Mouse (Mus musculus) lung, embryonic 15.5 days (tissue): Measurements from ENCODE around the gene Sec11a. TPM values are rescaled to one million over a fixed set of nuclear protein-coding genes. Genes with fewer than 3 reads are reported as not detected.

Experiments
- ATAC-seq: fragments of 200-750 bp; cut with Nextera tagmentation; 2 replicates; pipeline ENCODE4 v1.8.0; 2017; ENCODE audit warnings: moderate number of reproducible peaks, borderline replicate concordance; ENCODE audit not compliant: low FRiP score, low TSS enrichment; ENCODE audit errors: extremely low read depth
- H3K27ac ChIP-seq: fragments of 300-500 bp; sonication (generic); 2 replicates; pipeline ENCODE4 v1.5.1; 2015; ENCODE audit warnings: moderate library complexity, mild to moderate bottlenecking, inconsistent platforms
- H3K27me3 ChIP-seq: fragments of 300-500 bp; sonication (generic); 2 replicates; pipeline ENCODE4 v1.6.1; 2015; ENCODE audit warnings: inconsistent platforms
- H3K36me3 ChIP-seq: fragments of 300-500 bp; sonication (generic); 2 replicates; pipeline ENCODE4 v1.6.1; 2015; ENCODE audit warnings: inconsistent platforms
- H3K4me1 ChIP-seq: fragments of 300-500 bp; sonication (generic); 2 replicates; pipeline ENCODE4 v1.6.1; 2015; ENCODE audit warnings: inconsistent platforms
- H3K4me2 ChIP-seq: fragments of 300-500 bp; sonication (generic); 2 replicates; pipeline ENCODE4 v1.6.1; 2015; ENCODE audit warnings: inconsistent platforms, mild to moderate bottlenecking, moderate library complexity
- H3K4me3 ChIP-seq: fragments of 300-500 bp; sonication (generic); 2 replicates; pipeline ENCODE4 v1.5.1; 2015; ENCODE audit warnings: mild to moderate bottlenecking, inconsistent platforms
- H3K9ac ChIP-seq: fragments of 300-500 bp; sonication (generic); 2 replicates; pipeline ENCODE4 v1.6.1; 2015; ENCODE audit warnings: inconsistent platforms
- H3K9me3 ChIP-seq: fragments of 300-500 bp; sonication (generic); 2 replicates; pipeline ENCODE4 v1.6.1; 2016; ENCODE audit warnings: inconsistent platforms
- WGBS: fragments of 180-500 bp; shearing (Covaris S2); methylation state at CpG from one replicate; pipeline ENCODE4 v1.1.7; 2015; 5-methylcytosine and 5-hydroxymethylcytosine counted together
- polyA plus RNA-seq: library from polyadenylated mRNA; unstranded; fragments of >200 nt; fragmentation: Nextera tagmentation; extraction: Ambion mirVana; gene quantifications from 2 replicates; pipeline ENCODE4 v1.2.1, GENCODE M21; 2015

Sec11a gene
- polyA plus RNA-seq, 1 experiment from 2014 or later, result 221 TPM

DNA sequence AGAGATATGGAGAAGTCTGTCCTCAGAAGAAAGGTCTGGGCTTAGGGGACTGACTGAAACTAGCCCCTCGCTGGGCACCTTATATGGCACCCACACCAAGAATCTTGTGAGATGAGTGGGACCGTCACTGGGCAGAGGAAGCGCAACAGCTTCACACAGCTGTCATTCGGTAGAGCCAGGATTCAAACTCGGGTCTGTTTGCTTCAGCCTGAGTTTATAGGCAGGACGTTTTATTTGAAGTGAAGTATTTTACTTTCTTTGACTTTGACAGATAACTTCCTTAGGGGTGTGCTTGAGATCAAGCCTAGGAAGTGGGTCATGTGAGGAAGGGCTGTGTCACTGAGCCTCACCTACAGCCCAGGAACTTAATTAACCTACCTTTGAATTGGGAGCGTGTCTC is 82.1 kb downstream of the Sec11a start:
- H3K36me3 ChIP-seq, result peaks cover 43% of the 10 kb centered on the region
- 79% methylated on average over 7 of the region's 7 CpGs for WGBS
- H3K4me3 ChIP-seq, result no peak overlapping the region
- ATAC-seq, result no peak
- H3K9me3 ChIP-seq, result no peaks in the 10 kb centered on the region
- H3K4me2 ChIP-seq, result 0 out of 2 replicates have a peak overlapping the region, but pooled peaks have one; percentile 5
- H3K27ac ChIP-seq, result peak overlapping the region; percentile 62
- no peak overlapping the region for H3K9ac ChIP-seq
- peaks cover 44% of the 10 kb centered on the region for H3K4me1 ChIP-seq
- no peaks in the 10 kb centered on the region for H3K27me3 ChIP-seq

DNA sequence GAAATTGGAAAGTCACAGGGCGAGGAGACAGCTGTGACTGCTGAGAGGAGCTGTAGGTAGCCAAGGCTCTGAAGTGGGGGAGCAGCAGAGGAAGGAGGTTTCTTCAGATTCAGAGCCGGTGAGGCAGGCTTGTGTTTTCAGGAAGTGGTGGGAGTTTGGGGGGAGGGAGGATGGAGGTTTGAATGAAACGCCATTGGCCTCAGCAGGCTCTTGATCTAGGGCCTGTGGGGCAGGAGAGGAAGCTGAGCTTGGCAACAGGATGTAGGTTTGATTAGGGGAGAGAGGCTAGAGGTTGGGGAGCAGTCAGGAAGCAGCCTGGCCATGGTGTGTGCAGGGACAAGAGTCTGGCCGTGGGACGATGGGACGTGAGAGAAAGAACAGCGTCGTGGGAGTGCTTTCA is 82.7 kb downstream of the Sec11a start:
- WGBS, result 63% methylated on average over 8 of the region's 8 CpGs
- no peak for ATAC-seq
- Histone ChIP-seq H3K4me3 (no peak overlapping the region), H3K4me2 (0 out of 2 replicates have a peak overlapping the region, but pooled peaks have one; percentile 5), H3K4me1 (peaks cover 48% of the 10 kb centered on the region), H3K27ac (peak overlapping the region; percentile 62), H3K9ac (no peak overlapping the region), H3K27me3 (no peaks in the 10 kb centered on the region), H3K36me3 (peaks cover 36% of the 10 kb centered on the region), H3K9me3 (no peaks in the 10 kb centered on the region)

GRCm38 (mm10) chr7:80864151-80864550 is 83.4 kb downstream of the Sec11a start:
- Histone ChIP-seq H3K4me3 (no peak overlapping the region), H3K27me3 (no peaks in the 10 kb centered on the region), H3K4me1 (peaks cover 49% of the 10 kb centered on the region), H3K9me3 (no peaks in the 10 kb centered on the region), H3K36me3 (peaks cover 29% of the 10 kb centered on the region), H3K4me2 (no peak overlapping the region), H3K9ac (no peak overlapping the region), H3K27ac (peak overlapping the region; percentile 62; the same call in 1 of the 2 replicates)
- no peak for ATAC-seq
- WGBS, result 74% methylated on average over 1 of the region's 1 CpGs

DNA sequence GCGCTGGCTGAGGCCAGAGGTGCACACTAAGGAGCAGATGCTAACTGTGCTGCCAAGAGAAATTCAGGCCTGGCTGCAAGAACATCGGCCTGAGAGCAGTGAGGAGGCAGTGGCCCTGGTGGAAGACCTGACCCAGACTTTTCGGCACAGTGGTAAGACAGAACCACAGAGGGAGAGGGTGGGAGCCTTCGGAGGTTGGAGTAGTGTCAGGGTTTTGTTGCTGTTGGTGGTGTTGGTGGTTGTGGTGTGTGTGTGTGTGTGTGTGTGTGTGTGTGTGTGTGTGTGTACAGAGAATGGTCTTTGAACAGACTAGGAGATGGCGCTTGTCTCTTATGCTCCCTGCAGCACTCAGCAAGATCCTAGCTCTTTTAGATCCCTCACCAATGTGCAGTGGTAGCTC is 84.1 kb downstream of the Sec11a start:
- no peaks in the 10 kb centered on the region for H3K27me3 ChIP-seq
- peaks cover 23% of the 10 kb centered on the region for H3K36me3 ChIP-seq
- H3K9ac ChIP-seq, result no peak overlapping the region
- 79% methylated on average over 5 of the region's 5 CpGs for WGBS
- no peaks in the 10 kb centered on the region for H3K9me3 ChIP-seq
- H3K4me1 ChIP-seq, result peaks cover 46% of the 10 kb centered on the region
- peak overlapping the region; percentile 41 for H3K27ac ChIP-seq
- H3K4me2 ChIP-seq, result no peak overlapping the region
- H3K4me3 ChIP-seq, result no peak overlapping the region
- ATAC-seq, result no peak

- Histone ChIP-seq H3K9ac (no peak overlapping the region), H3K9me3 (no peaks in the 10 kb centered on the region), H3K4me1 (peaks cover 46% of the 10 kb centered on the region), H3K27ac (no peak overlapping the region), H3K4me3 (no peak overlapping the region), H3K36me3 (peaks cover 14% of the 10 kb centered on the region), H3K4me2 (0 out of 2 replicates have a peak overlapping the region, but pooled peaks have one; percentile 8), H3K27me3 (no peaks in the 10 kb centered on the region)
- ATAC-seq, result no peak
- 81% methylated on average over 2 of the region's 2 CpGs for WGBS
Measured at GRCm38 (mm10) chr7:80862475-80862874, 85.1 kb downstream of the Sec11a start.

- H3K4me1 ChIP-seq, result peaks cover 33% of the 10 kb centered on the region
- H3K9me3 ChIP-seq, result no peaks in the 10 kb centered on the region
- H3K27me3 ChIP-seq, result no peaks in the 10 kb centered on the region
- H3K36me3 ChIP-seq, result peaks cover 7% of the 10 kb centered on the region; the same call in 1 of the 2 replicates
- WGBS, result 1% methylated on average over 38 of the region's 40 CpGs
- peak within 1 kb of the TSS; percentile 87 for H3K27ac ChIP-seq
- peak; percentile 98 for ATAC-seq
- peak within 1 kb of the TSS; percentile 96 for H3K9ac ChIP-seq
- H3K4me3 ChIP-seq, result peak within 1 kb of the TSS; percentile 93
- peak within 1 kb of the TSS; percentile 78 for H3K4me2 ChIP-seq
Measured at GRCm38 (mm10) chr7:80860729-80861274, 86.8 kb downstream of the Sec11a start, which contains the start of gene Zscan2. Gene Zscan2, plus strand, starts transcription at chr7:80860920.

DNA sequence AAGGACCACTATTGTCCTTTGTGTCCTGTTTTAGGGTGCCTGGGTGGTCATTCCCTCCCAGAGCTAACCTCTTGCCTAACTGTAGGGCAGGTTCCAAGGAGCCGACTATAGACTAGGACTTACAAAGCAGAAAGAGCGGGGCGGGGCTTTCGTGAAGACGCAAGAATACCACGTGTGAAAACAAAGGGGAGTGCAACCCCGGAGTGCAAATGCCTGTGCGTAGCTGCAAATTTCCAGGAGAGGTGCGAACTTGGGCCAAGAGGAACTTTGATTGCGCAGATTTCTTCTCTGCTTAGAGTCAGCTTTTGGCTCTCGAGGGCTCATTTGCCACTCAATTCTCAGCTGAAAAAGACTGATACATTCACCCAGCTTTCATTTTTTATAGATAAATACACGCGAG is 87.4 kb downstream of the Sec11a start:
- ATAC-seq, result peak; percentile 74; the same call in 1 of the 2 replicates
- Histone ChIP-seq H3K9ac (peak overlapping the region; percentile 47), H3K27me3 (no peaks in the 10 kb centered on the region), H3K4me1 (peaks cover 29% of the 10 kb centered on the region), H3K36me3 (peaks cover 2% of the 10 kb centered on the region; the same call in 1 of the 2 replicates), H3K4me2 (peak overlapping the region; percentile 78), H3K4me3 (peak overlapping the region; percentile 93), H3K9me3 (no peaks in the 10 kb centered on the region), H3K27ac (peak overlapping the region; percentile 26)
- under 1% methylated on average over 13 of the region's 13 CpGs for WGBS

GRCm38 (mm10) chr7:80857181-80857580 is 90.4 kb downstream of the Sec11a start:
- H3K9me3 ChIP-seq, result no peaks in the 10 kb centered on the region
- no peaks in the 10 kb centered on the region for H3K27me3 ChIP-seq
- ATAC-seq, result no peak
- WGBS, result 19% methylated on average over 6 of the region's 6 CpGs
- peaks cover 12% of the 10 kb centered on the region for H3K4me1 ChIP-seq
- no peak overlapping the region for H3K4me2 ChIP-seq
- no peak overlapping the region for H3K4me3 ChIP-seq
- H3K36me3 ChIP-seq, result no peaks in the 10 kb centered on the region
- no peak overlapping the region for H3K9ac ChIP-seq
- H3K27ac ChIP-seq, result no peak overlapping the region

DNA sequence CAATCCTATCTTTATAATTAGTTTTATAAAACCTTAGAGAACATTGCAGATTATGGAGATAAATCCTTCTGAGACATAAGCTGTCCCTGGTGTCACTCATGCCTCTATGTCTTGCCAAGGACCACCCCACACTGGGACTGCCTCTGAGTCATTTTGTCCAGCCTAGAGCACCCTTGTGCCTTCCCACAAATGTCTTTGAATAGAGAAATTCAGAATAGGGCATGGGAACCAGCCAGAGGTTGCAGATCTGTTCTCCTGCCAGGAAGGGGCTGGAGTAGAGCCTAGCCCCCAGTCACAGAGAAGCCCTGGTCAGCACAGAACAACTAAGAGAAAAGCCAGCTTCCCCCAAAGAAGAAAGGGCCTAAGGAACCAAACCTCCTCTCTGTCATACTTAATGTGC is 92.3 kb downstream of the Sec11a start:
- no peak overlapping the region for H3K9ac ChIP-seq
- no peak for ATAC-seq
- H3K9me3 ChIP-seq, result no peaks in the 10 kb centered on the region
- no peaks in the 10 kb centered on the region for H3K27me3 ChIP-seq
- no peak overlapping the region for H3K27ac ChIP-seq
- H3K4me2 ChIP-seq, result no peak overlapping the region
- H3K4me1 ChIP-seq, result peaks cover 5% of the 10 kb centered on the region; the same call in 1 of the 2 replicates
- H3K4me3 ChIP-seq, result no peak overlapping the region
- H3K36me3 ChIP-seq, result no peaks in the 10 kb centered on the region

Other genes with a start within 250 kb of the Sec11a start
- 107 and 115 TPM in 2 replicates for gene Iqgap1, start 121.8 kb downstream of the Sec11a start, polyA plus RNA-seq
- gene Zscan2, start 86.9 kb downstream of the Sec11a start, polyA plus RNA-seq, result 2.7 and 2.9 TPM in 2 replicates
- 36.9 and 37.1 TPM in 2 replicates for gene Wdr73, start 46.5 kb downstream of the Sec11a start, polyA plus RNA-seq
- gene Nmb, start 42.7 kb downstream of the Sec11a start, polyA plus RNA-seq, result 7.3 and 8.9 TPM in 2 replicates
- gene Zfp592, start 45.9 kb upstream of the Sec11a start, polyA plus RNA-seq, result 11.5 and 14.1 TPM in 2 replicates
- gene Alpk3, start 109.8 kb upstream of the Sec11a start, polyA plus RNA-seq, result 0.84 and 1.2 TPM in 2 replicates
- 0.10 TPM in 1 of 2 replicates, not detected in the other for gene Slc28a1, start 167.0 kb upstream of the Sec11a start, polyA plus RNA-seq